Mouse (Mus musculus): ENCODE results near the gene Lrfn2.

- no peak for TF ChIP-seq EP300 (optimal IDR thresholded peaks at IDR 0.05)
- no peak for TF ChIP-seq CTCF (IDR thresholded peaks at IDR 0.05; ENCODE audit: low read depth)
These were observed 99.6 kb downstream of the Lrfn2 start for GRCm38 (mm10) chr17:49031790-49032189.

Measured in stomach, postnatal 0 days (tissue).